Mouse (Mus musculus) testis, postnatal 14 days (tissue): ENCODE results near the gene Slc7a4.
A peak's percentile ranks its signal among the peaks of the same experiment; 100 is the strongest.
"Not testable (repeated sequence)": the region's sequence is repeated elsewhere in the genome, so short reads cannot be mapped to it uniquely, and the experiment has no call there.

ENCODE experiments used
- DNase-seq: peaks from one replicate; pipeline ENCODE4 v3.0.0; 2021; ENCODE audit warnings: low spot score

Gene Slc7a4

GRCm38 (mm10) chr16:17561751-17562208 is 21.2 kb downstream of the Slc7a4 start, which contains the start of gene P2rx6:
TSS of gene P2rx6 (plus strand) at chr16:17561885.
- no peak for DNase-seq

- peak; percentile 81 for DNase-seq
Observed at GRCm38 (mm10) chr16:17561128-17561750, 21.8 kb downstream of the Slc7a4 start, which contains the start of gene Lrrc74b. TSS of gene Lrrc74b (minus strand) at chr16:17561247.

- DNase-seq = no peak
Observed at GRCm38 (mm10) chr16:17559396-17560027, 23.5 kb downstream of the Slc7a4 start.

- DNase-seq = no peak
Observed at GRCm38 (mm10) chr16:17558811-17559210, 24.2 kb downstream of the Slc7a4 start.

GRCm38 (mm10) chr16:17557947-17558480 is 25.0 kb downstream of the Slc7a4 start:
- peak; percentile 54 for DNase-seq

GRCm38 (mm10) chr16:17556907-17557306 is 26.1 kb downstream of the Slc7a4 start:
- DNase-seq = no peak

GRCm38 (mm10) chr16:17556180-17556579 is 26.8 kb downstream of the Slc7a4 start:
- DNase-seq = no peak

GRCm38 (mm10) chr16:17554702-17555101 is 28.3 kb downstream of the Slc7a4 start:
- not testable (repeated sequence) for DNase-seq

GRCm38 (mm10) chr16:17553910-17554685 is 28.9 kb downstream of the Slc7a4 start:
- DNase-seq = peak; percentile 50

- no peak for DNase-seq
Observed at GRCm38 (mm10) chr16:17552837-17553236, 30.2 kb downstream of the Slc7a4 start.

- DNase-seq = no peak
Observed at GRCm38 (mm10) chr16:17542632-17543031, 40.4 kb downstream of the Slc7a4 start.

GRCm38 (mm10) chr16:17536584-17536983 is 46.4 kb downstream of the Slc7a4 start:
- no peak for DNase-seq

GRCm38 (mm10) chr16:17532676-17533329 is 50.2 kb downstream of the Slc7a4 start:
- no peak for DNase-seq

GRCm38 (mm10) chr16:17532271-17532670 is 50.7 kb downstream of the Slc7a4 start:
- no peak for DNase-seq

GRCm38 (mm10) chr16:17530640-17531288 is 52.2 kb downstream of the Slc7a4 start, which contains the start of gene Thap7:
TSS of gene Thap7 (minus strand) at chr16:17531136.
- peak; percentile 96 for DNase-seq

- no peak for DNase-seq
Observed at GRCm38 (mm10) chr16:17529981-17530586, 52.9 kb downstream of the Slc7a4 start.

GRCm38 (mm10) chr16:17528276-17528675 is 54.7 kb downstream of the Slc7a4 start:
- no peak for DNase-seq

GRCm38 (mm10) chr16:17527606-17528005 is 55.4 kb downstream of the Slc7a4 start:
- no peak for DNase-seq

- no peak for DNase-seq
Observed at GRCm38 (mm10) chr16:17526223-17526622, 56.8 kb downstream of the Slc7a4 start.

GRCm38 (mm10) chr16:17525524-17525923 is 57.5 kb downstream of the Slc7a4 start:
- DNase-seq = no peak

- no peak for DNase-seq
Observed at GRCm38 (mm10) chr16:17524156-17524555, 58.9 kb downstream of the Slc7a4 start.
